Mouse (Mus musculus): ENCODE measurements around the gene Cbln1. TPM values are rescaled to one million over a fixed set of nuclear protein-coding genes. Genes with fewer than 3 reads are reported as not detected.
A peak's percentile ranks its signal among the peaks of the same experiment; 100 is the strongest.

Gene Cbln1
- 0.12 TPM in 1 of 2 replicates, not detected in the other for polyA plus RNA-seq (2015; fragmentation: Nextera tagmentation; extraction: Ambion mirVana)

- H3K9ac ChIP-seq (ENCODE audit: low read depth, low read length) = no peak within 1 kb of the TSS
- peak; percentile 96 for ATAC-seq (replicated peaks; ENCODE audit: low FRiP score, low read depth)
- WGBS = under 1% methylated on average over 115 of the region's 122 CpGs
Measured at GRCm38 (mm10) chr8:87472271-87473236, at the start of gene Cbln1. TSS of gene Cbln1 (minus strand) at chr8:87472609.

GRCm38 (mm10) chr8:87517132-87517531 is 44.7 kb upstream of the Cbln1 start:
- Histone ChIP-seq H3K27me3 (ENCODE audit: insufficient read depth, low read length) (no peaks in the 10 kb centered on the region), H3K9me3 (replicated peaks; ENCODE audit: low read length) (no peaks in the 10 kb centered on the region), H3K9ac (ENCODE audit: low read depth, low read length) (no peak overlapping the region), H3K4me3 (replicated peaks; ENCODE audit: low read depth, low read length) (no peak overlapping the region), H3K4me2 (ENCODE audit: low read length) (no peak overlapping the region), H3K27ac (no peak overlapping the region), H3K36me3 (ENCODE audit: insufficient read depth, low read length) (no peaks in the 10 kb centered on the region), H3K4me1 (replicated peaks; ENCODE audit: insufficient read depth, low read length) (no peaks in the 10 kb centered on the region)
- ATAC-seq (replicated peaks; ENCODE audit: low FRiP score, low read depth) (no peak), DNase-seq (ENCODE audit: low spot score) (no peak)
- no peak for TF ChIP-seq CTCF (IDR thresholded peaks at IDR 0.05; ENCODE audit: low read depth)
- WGBS = 95% methylated on average over 3 of the region's 3 CpGs

More at GRCm38 (mm10) chr8:87472271-87473236, at the start of gene Cbln1:
- H3K27me3 ChIP-seq (ENCODE audit: insufficient read depth, low read length) = peaks cover 86% of the 10 kb centered on the region
- peak; percentile 94 for DNase-seq (ENCODE audit: low spot score)
- peak within 1 kb of the TSS; percentile 45 for H3K4me3 ChIP-seq (replicated peaks; ENCODE audit: low read depth, low read length)
- no peaks in the 10 kb centered on the region for H3K36me3 ChIP-seq (ENCODE audit: insufficient read depth, low read length)
- TF ChIP-seq CTCF (IDR thresholded peaks at IDR 0.05; ENCODE audit: low read depth) = no peak; the same call in 1 of the 2 replicates
- no peak within 1 kb of the TSS for H3K27ac ChIP-seq
- H3K4me2 ChIP-seq (ENCODE audit: low read length) = peak within 1 kb of the TSS; percentile 63
- H3K4me1 ChIP-seq (replicated peaks; ENCODE audit: insufficient read depth, low read length) = peaks cover 12% of the 10 kb centered on the region; the same call in 1 of the 2 replicates
- H3K9me3 ChIP-seq (replicated peaks; ENCODE audit: low read length) = no peaks in the 10 kb centered on the region

GRCm38 (mm10) chr8:87513796-87514195 is 41.4 kb upstream of the Cbln1 start:
- no peak overlapping the region for H3K27ac ChIP-seq

GRCm38 (mm10) chr8:87513350-87513749 is 40.9 kb upstream of the Cbln1 start:
- no peaks in the 10 kb centered on the region for H3K27me3 ChIP-seq (ENCODE audit: insufficient read depth, low read length)
- H3K4me2 ChIP-seq (ENCODE audit: low read length) = no peak overlapping the region
- no peak overlapping the region for H3K4me3 ChIP-seq (replicated peaks; ENCODE audit: low read depth, low read length)
- WGBS = 80% methylated on average over 3 of the region's 3 CpGs
- ATAC-seq (replicated peaks; ENCODE audit: low FRiP score, low read depth) (no peak), DNase-seq (ENCODE audit: low spot score) (no peak)
- no peaks in the 10 kb centered on the region for H3K36me3 ChIP-seq (ENCODE audit: insufficient read depth, low read length)
- no peaks in the 10 kb centered on the region for H3K9me3 ChIP-seq (replicated peaks; ENCODE audit: low read length)
- H3K9ac ChIP-seq (ENCODE audit: low read depth, low read length) = no peak overlapping the region
- no peak overlapping the region for H3K27ac ChIP-seq
- H3K4me1 ChIP-seq (replicated peaks; ENCODE audit: insufficient read depth, low read length) = no peaks in the 10 kb centered on the region
- TF ChIP-seq CTCF (IDR thresholded peaks at IDR 0.05; ENCODE audit: low read depth) = no peak

More at GRCm38 (mm10) chr8:87513796-87514195, 41.4 kb upstream of the Cbln1 start:
- Histone ChIP-seq H3K27me3 (ENCODE audit: insufficient read depth, low read length) (no peaks in the 10 kb centered on the region), H3K4me3 (replicated peaks; ENCODE audit: low read depth, low read length) (no peak overlapping the region), H3K4me1 (replicated peaks; ENCODE audit: insufficient read depth, low read length) (no peaks in the 10 kb centered on the region), H3K4me2 (ENCODE audit: low read length) (no peak overlapping the region), H3K9ac (ENCODE audit: low read depth, low read length) (no peak overlapping the region), H3K36me3 (ENCODE audit: insufficient read depth, low read length) (no peaks in the 10 kb centered on the region), H3K9me3 (replicated peaks; ENCODE audit: low read length) (no peaks in the 10 kb centered on the region)
- DNase-seq (ENCODE audit: low spot score) (no peak), ATAC-seq (replicated peaks; ENCODE audit: low FRiP score, low read depth) (no peak)
- TF ChIP-seq CTCF (IDR thresholded peaks at IDR 0.05; ENCODE audit: low read depth) = no peak
- WGBS = 86% methylated on average over 5 of the region's 5 CpGs

- Histone ChIP-seq H3K9me3 (replicated peaks; ENCODE audit: low read length) (no peaks in the 10 kb centered on the region), H3K4me1 (replicated peaks; ENCODE audit: insufficient read depth, low read length) (no peaks in the 10 kb centered on the region), H3K27ac (no peak overlapping the region), H3K27me3 (ENCODE audit: insufficient read depth, low read length) (no peaks in the 10 kb centered on the region), H3K9ac (ENCODE audit: low read depth, low read length) (no peak overlapping the region), H3K4me2 (ENCODE audit: low read length) (no peak overlapping the region), H3K36me3 (ENCODE audit: insufficient read depth, low read length) (no peaks in the 10 kb centered on the region), H3K4me3 (replicated peaks; ENCODE audit: low read depth, low read length) (no peak overlapping the region)
- DNase-seq (ENCODE audit: low spot score) (no peak), ATAC-seq (replicated peaks; ENCODE audit: low FRiP score, low read depth) (no peak)
- TF ChIP-seq CTCF (IDR thresholded peaks at IDR 0.05; ENCODE audit: low read depth) = no peak
- WGBS = 83% methylated on average over 6 of the region's 6 CpGs
Measured at GRCm38 (mm10) chr8:87512636-87513035, 40.2 kb upstream of the Cbln1 start.

GRCm38 (mm10) chr8:87507046-87507445 is 34.6 kb upstream of the Cbln1 start:
- peak; percentile 5 for DNase-seq (ENCODE audit: low spot score)
- H3K4me1 ChIP-seq (replicated peaks; ENCODE audit: insufficient read depth, low read length) = no peaks in the 10 kb centered on the region
- no peaks in the 10 kb centered on the region for H3K9me3 ChIP-seq (replicated peaks; ENCODE audit: low read length)
- no peaks in the 10 kb centered on the region for H3K36me3 ChIP-seq (ENCODE audit: insufficient read depth, low read length)
- no peak overlapping the region for H3K4me3 ChIP-seq (replicated peaks; ENCODE audit: low read depth, low read length)
- 16% methylated on average over 9 of the region's 9 CpGs for WGBS
- ATAC-seq (replicated peaks; ENCODE audit: low FRiP score, low read depth) = no peak
- TF ChIP-seq CTCF (IDR thresholded peaks at IDR 0.05; ENCODE audit: low read depth) = no peak
- H3K4me2 ChIP-seq (ENCODE audit: low read length) = no peak overlapping the region
- no peak overlapping the region for H3K9ac ChIP-seq (ENCODE audit: low read depth, low read length)
- no peak overlapping the region for H3K27ac ChIP-seq
- H3K27me3 ChIP-seq (ENCODE audit: insufficient read depth, low read length) = no peaks in the 10 kb centered on the region
